Mouse (Mus musculus): Measurements from ENCODE around the gene Cd9.

The Cd9 gene

DNA sequence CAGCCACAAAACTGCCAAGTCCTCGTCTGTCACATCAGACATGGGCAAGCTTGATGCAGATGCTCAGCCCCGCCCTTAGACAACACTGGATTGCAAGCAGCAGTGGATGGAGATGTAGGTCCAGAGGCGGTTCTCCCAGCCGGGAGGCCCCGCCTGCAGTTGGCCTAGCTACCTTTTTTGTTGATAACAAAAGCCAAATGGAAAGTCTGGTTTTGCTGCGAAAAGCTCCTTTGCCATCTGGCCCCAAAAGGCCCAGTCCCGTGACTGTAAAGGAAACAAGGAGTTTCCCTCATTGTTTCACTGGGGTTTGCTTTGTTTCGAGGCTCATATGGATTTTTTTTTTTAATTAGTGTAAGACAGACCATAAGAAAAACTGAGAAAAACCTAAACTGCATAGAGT, 18.5 kb downstream of the Cd9 start:
- no peak for DNase-seq (ENCODE audit: low read depth, low spot score)

DNA sequence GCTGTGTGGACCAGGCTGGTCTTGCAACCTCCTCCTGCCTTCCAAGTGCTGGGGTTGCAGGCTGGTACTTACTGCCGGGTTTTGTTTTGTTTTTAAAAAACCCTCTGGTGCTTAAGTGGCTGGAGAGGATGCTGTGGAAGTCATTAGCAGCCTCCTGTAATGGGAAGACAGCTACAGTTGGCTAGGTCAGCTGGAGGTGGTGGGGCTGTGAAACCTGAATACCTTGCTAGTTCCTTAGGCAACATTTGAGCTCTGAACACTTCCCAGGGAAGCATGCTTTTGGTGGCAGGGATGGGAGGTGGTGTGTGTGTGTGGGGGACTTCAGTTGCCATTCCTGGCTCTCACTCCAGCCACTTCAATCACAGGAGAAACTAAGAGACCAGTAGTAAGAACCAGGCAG, 19.4 kb downstream of the Cd9 start:
- DNase-seq (ENCODE audit: low read depth, low spot score): no peak

GRCm38 (mm10) chr6:125473939-125474338, 20.7 kb downstream of the Cd9 start:
- no peak for DNase-seq (ENCODE audit: low read depth, low spot score)

DNA sequence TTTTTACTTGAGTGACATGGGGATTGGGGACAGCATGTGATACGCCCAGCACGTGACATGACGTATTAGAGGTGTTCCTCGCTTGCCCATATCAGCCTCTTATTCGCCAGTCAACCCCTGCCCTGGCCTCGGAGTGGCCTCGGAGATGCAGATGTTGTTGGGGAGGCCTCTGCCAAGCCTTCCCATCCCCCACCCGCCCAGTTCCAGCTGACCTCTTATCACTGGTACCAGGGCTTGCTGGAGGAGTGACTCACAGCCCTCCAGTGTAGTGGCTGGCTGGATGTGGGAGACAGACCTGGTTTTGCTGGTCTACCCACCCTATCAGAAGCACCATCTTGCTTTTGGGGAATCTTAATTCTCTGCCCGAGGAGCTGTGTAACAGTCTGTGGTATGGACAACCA, 21.3 kb downstream of the Cd9 start:
- DNase-seq (ENCODE audit: low read depth, low spot score): no peak

- no peak for DNase-seq (ENCODE audit: low read depth, low spot score)
These were observed 22.7 kb downstream of the Cd9 start for GRCm38 (mm10) chr6:125471921-125472320.

DNA sequence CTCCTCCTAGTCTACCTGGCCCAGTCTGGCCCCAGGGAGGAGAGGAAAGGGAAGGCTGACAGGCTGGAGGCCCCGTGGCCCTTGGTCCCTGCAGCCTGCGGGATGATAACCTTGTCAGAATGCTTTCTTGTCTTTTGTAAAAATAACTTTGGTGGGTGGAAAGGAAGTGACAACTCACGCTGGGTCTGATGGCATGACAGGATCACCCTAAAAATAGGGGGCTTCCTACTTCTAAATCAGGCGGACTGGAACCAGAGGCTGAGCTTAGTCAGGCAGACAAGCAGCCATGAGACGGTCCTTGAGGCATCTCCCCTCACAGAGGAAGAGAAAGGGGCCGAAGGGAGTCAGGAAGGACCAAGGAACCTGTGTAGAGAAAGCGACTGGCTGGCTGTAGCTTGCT, 23.3 kb downstream of the Cd9 start:
- DNase-seq (ENCODE audit: low read depth, low spot score): no peak

DNA sequence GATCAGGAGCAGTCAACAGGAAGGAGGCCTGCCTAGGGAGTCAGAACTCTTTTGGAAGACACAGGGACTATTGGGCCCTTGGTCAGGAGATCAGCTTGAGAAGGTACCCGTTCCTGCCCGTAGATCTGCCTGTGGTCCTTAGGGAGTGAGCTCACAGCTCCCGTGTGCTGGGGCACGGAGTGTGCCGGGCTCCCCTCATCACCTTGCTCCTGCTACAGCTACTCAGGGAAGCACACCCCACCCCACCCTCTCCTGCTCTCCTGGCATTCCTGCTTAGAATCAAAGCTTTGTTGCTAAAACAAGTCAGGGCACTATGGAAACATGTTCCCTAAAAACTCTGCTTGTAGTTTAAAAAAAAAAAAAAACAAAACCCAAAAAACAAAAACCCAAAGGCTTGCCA, 24.0 kb downstream of the Cd9 start:
- DNase-seq (ENCODE audit: low read depth, low spot score): no peak

DNA sequence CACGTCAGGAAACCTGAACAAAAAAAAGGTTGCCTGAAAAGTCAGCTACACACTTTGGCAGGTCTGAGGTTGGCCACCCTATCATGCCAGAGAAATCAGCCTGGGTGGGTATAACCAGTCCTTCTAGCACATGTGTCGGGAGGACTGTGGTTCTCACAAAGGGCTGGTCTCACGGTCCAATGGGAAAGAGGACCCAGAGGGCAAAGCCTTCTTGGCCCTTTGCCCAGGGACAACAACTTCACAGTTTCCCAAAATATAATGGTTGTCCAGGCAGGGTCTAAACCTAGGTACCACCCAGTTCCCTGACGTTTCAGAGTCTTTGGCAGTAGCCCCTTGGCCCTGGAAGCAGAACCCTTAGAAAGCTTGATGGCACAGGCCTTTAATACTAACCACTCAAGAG, 25.4 kb downstream of the Cd9 start:
- no peak for DNase-seq (ENCODE audit: low read depth, low spot score)

GRCm38 (mm10) chr6:125468179-125468960, 26.2 kb downstream of the Cd9 start:
- DNase-seq (ENCODE audit: low read depth, low spot score): no peak

DNA sequence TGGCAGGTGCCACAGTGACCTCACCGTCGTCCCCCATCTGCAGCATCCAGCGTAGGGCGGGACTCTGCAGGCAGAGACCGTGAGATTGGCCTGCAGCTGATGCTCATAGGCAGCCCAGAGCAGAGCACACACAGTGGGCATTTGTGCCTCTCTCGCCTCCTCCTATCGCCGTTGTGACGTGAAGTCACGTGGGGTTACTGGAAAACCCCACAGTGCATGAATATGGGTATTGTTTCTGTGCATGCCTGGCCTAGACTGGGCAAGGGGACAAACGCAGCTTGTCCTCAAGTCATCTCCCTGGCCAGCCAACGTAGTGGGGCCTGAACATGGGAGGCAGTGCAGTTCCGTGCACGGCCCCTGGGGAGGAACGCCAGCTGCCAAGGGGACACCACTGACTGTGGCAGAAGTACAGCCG, 27.3 kb downstream of the Cd9 start:
- DNase-seq (ENCODE audit: low read depth, low spot score): peak; percentile 33

DNA sequence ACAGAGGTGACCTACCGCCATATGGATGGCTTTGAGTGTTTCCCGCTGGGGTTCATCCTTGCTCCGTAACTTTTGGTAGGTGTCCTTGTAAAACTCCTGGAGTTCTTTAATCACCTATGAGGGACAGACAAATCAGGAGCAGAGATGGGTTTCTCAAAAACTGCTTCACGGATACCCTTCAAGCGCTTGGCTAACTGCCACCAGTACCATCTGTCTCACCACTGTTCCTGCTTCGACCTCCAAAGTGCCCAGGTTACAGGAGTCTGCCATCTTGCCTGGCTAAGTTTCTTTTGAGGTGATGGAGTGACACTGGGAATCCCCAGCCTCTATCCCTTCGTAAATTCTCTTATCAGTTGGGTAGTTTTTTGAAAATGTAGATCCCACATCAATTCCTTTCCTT, 32.3 kb downstream of the Cd9 start:
- DNase-seq (ENCODE audit: low read depth, low spot score): no peak

DNA sequence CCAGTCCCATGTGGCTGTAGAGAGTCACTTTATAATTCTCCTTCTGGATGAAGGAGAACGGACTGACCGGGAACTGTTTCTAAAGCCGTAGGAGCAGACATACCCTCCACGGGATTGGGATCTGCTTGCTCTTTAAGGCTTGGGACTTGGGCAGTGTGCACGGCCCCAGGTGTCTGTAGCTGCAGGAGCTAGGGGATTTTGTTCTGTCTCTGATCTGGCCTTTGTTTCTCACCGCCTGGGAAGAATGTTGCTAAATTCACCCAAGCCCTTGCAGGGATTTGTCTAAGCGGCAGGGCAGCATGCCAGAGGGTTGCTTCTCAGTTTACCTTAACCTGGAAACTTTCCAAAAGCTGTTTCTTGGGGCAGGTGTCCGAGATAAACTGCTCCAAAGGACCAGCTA, 32.8 kb downstream of the Cd9 start:
- no peak for DNase-seq (ENCODE audit: low read depth, low spot score)

GRCm38 (mm10) chr6:125461325-125461724, 33.3 kb downstream of the Cd9 start:
- no peak for DNase-seq (ENCODE audit: low read depth, low spot score)

- no peak for DNase-seq (ENCODE audit: low read depth, low spot score)
These were observed 34.0 kb downstream of the Cd9 start for GRCm38 (mm10) chr6:125460589-125460988.

DNA sequence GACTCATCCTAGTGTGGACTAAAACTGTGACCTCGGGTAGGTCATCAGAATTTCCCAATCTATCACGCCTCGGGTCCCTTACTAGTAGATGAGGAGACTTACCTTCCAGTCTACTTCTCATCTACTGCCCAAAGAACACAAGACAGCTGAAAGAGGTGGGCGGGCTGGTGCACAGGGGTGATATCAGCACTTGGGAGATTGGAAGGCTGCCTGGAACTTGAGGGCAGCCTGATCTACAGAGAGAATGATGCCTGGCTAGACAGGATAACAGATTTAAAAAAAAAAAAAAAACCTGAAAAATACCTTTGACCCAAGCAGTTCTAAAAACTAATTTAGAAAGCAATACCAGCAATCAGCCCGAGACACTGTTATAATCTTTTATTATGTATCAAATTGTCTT, 34.7 kb downstream of the Cd9 start:
- no peak for DNase-seq (ENCODE audit: low read depth, low spot score)

GRCm38 (mm10) chr6:125455806-125456520, 38.6 kb downstream of the Cd9 start:
- DNase-seq (ENCODE audit: low read depth, low spot score): peak; percentile 69

DNA sequence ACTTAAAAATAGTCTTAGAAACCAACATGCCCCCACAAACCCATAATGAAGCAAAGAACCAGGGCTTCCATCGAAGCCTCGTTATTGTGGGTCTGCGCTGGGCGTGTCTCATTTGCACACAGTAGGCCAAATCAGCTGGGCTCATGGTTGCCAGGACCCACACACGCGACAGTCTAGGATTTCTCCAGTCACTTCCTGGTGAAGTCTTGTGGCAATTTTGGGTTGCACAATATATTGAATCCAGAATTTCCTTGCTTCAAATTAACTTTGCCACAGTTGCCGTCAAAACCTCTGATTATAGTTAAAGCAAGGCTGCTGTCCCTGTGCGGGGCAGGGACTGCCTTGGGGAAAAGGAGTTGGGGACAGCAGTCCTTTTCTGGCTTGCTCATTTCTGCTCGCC, 39.9 kb downstream of the Cd9 start:
- DNase-seq (ENCODE audit: low read depth, low spot score): no peak

DNA sequence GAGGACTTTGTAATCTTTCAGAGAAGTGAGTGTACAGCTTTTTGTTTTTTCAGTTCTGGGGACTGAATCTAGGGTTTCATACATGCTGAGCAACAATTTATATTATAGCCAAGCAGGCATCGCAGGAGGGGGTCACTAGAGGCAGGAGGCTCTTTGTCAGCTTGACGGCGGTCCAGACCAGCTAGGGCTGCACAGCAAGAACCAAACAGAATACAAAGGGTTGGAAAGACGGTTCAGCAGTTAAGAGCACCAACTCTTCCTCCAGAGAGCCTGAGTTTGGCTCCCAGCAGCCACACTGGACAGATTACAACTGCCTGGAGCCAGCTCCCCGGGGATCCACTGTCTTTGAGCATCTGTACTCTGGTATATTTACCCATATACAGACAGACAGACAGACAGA, 40.3 kb downstream of the Cd9 start:
- no peak for DNase-seq (ENCODE audit: low read depth, low spot score)

GRCm38 (mm10) chr6:125447660-125448059, 46.9 kb downstream of the Cd9 start:
- no peak for DNase-seq (ENCODE audit: low read depth, low spot score)

- DNase-seq (ENCODE audit: low read depth, low spot score): no peak
These were observed 47.4 kb downstream of the Cd9 start for GRCm38 (mm10) chr6:125447205-125447604.

DNA sequence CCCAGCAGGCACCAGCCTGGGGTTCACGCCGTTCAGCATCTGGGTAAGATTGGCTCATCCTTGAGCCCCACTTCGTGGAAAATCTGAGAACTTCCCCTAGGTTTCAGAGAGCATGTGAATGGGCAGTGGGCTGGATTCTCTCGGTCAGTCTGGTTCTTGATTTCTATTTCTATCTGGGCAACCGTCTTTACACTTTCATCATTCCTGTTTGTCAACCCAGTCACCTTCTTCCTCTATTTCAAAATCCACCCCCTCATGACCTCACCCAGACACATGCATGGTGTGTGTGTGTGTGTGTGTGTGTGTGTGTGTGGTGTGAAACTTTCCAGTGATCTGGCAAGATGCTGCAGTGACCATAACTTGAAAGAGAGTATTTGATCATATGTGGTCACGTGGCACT, 49.2 kb downstream of the Cd9 start:
- DNase-seq (ENCODE audit: low read depth, low spot score): no peak

DNA sequence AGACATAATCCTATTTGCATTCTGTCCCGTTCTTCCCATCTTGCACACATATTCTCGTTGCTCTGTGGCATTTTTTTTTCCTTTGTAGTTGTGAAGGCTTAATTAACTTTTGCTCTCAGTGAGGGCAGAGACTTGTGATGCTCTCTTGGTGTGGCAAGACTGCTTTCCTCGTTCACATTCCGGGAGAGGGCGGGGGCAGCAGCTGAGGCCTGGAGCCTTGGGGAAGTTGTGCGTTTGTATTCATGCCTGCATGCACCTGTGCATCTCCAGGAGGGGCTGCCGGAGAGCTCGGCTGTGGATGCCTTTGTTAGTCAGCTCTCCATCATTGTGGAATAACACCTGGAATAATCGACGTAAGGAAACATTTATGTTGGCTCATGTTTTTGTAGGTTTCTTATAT, 52.0 kb downstream of the Cd9 start:
- no peak for DNase-seq (ENCODE audit: low read depth, low spot score)

DNA sequence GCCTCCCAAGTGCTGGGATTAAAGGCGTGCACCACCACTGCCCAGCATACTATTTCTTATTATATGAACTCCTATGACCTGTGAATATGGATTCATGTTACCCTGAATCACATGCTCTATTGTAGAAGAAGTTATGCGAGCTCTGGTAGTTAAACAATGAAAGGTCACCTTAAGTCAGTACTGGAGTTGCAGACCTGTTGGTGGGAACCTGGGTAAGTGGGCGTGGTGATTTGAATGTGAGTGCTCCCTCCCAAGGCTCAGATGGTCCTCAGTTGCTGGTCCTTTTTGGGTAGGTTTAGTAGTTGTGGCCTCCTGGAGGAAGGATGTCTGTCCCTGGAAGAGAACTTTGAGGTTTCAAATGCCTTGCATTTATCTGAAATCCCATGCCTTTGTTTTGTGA, 57.8 kb downstream of the Cd9 start:
- DNase-seq (ENCODE audit: low read depth, low spot score): no peak
